Mouse (Mus musculus): ENCODE data around the gene Kif5c. TPM values are rescaled to one million over a fixed set of nuclear protein-coding genes. Genes with fewer than 3 reads are reported as not detected.

The Kif5c gene
- total and polyA plus RNA-seq, 2 experiments from 2014 or later: 170 to 328 TPM

DNA sequence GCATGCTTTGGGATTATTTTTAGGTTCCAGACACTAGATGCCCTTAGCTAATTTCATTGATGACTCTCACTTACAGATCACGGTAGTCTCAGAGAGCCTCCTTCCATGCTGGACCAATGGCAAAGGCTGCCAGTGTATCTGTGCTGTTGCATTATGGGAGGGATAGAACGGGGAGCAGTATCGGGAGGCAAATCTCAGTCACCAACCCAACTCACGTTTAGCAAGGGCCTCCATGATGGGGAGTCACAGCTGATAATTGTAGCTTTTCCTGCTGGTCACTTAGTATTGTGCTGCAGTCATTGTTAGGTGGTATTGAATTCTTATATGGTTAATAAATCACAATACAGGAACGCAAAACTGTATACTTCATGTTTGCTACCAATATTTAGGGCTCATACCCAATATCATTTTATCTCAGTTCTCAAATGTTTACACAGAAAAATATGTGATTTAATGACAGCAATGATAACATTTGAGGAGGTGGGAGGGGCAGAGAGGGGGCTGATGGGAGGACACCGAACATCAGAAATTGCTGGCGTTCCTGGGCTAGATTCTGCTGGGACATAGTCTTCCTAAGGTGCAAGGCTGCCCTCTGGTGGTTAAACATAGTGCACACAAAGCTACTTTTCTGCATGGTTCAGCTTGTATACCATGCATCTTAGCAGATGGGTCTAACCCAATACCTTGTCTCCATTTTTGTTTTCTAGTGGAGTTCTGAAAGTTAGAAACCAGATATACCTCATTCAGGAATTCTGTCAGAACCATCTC, 115.1 kb downstream of the Kif5c start:
- WGBS: 42% methylated on average over 7 of the region's 7 CpGs
- DNase-seq (ENCODE audit: low spot score): peak; percentile 95
- peaks cover 36% of the 10 kb centered on the region for H3K36me3 ChIP-seq (ENCODE audit: insufficient read depth, low read length)

DNA sequence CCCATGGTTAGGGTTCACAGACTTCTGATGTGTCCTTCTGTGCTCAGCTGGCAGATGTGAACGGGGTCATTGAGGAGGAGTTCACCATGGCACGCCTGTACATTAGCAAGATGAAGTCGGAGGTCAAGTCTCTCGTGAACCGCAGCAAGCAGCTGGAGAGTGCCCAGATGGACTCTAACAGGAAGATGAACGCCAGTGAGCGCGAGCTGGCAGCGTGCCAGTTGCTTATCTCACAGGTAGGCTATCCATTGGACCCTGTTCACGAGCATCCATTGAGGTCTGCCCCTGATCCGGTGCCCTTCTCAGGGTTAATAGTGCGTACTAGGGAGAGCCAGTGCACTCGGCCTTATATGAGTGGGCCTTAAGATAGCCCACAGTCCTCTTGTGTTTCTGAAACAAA, 116.3 kb downstream of the Kif5c start:
- Histone ChIP-seq H3K4me3 (ENCODE audit: low read depth, low read length) (no peak overlapping the region), H3K4me2 (ENCODE audit: low read depth, low read length, poor library complexity, severe bottlenecking) (no peak overlapping the region), H3K4me1 (ENCODE audit: insufficient read depth, low read length) (no peaks in the 10 kb centered on the region), H3K9ac (replicated peaks; ENCODE audit: low read length, poor library complexity, severe bottlenecking) (no peak overlapping the region), H3K27me3 (ENCODE audit: insufficient read depth, low read length) (no peaks in the 10 kb centered on the region), H3K36me3 (ENCODE audit: insufficient read depth, low read length) (peaks cover 30% of the 10 kb centered on the region), H3K9me3 (ENCODE audit: low read length) (no peaks in the 10 kb centered on the region), H3K27ac (ENCODE audit: low read depth, low read length) (no peak overlapping the region)
- WGBS: 89% methylated on average over 13 of the region's 13 CpGs
- ATAC-seq (ENCODE audit: low FRiP score): no peak
- no peak for TF ChIP-seq CTCF (IDR thresholded peaks at IDR 0.05)
- DNase-seq (ENCODE audit: low spot score): no peak

More for the DNA sequence above, 115.1 kb downstream of the Kif5c start:
- peak; percentile 93 for TF ChIP-seq CTCF (IDR thresholded peaks at IDR 0.05)
- no peaks in the 10 kb centered on the region for H3K27me3 ChIP-seq (ENCODE audit: insufficient read depth, low read length)
- no peak overlapping the region for H3K4me3 ChIP-seq (ENCODE audit: low read depth, low read length)
- peak; percentile 61 for ATAC-seq (ENCODE audit: low FRiP score)
- no peaks in the 10 kb centered on the region for H3K4me1 ChIP-seq (ENCODE audit: insufficient read depth, low read length)
- no peak overlapping the region for H3K4me2 ChIP-seq (ENCODE audit: low read depth, low read length, poor library complexity, severe bottlenecking)
- H3K9ac ChIP-seq (replicated peaks; ENCODE audit: low read length, poor library complexity, severe bottlenecking): no peak overlapping the region
- H3K9me3 ChIP-seq (ENCODE audit: low read length): no peaks in the 10 kb centered on the region
- no peak overlapping the region for H3K27ac ChIP-seq (ENCODE audit: low read depth, low read length)

DNA sequence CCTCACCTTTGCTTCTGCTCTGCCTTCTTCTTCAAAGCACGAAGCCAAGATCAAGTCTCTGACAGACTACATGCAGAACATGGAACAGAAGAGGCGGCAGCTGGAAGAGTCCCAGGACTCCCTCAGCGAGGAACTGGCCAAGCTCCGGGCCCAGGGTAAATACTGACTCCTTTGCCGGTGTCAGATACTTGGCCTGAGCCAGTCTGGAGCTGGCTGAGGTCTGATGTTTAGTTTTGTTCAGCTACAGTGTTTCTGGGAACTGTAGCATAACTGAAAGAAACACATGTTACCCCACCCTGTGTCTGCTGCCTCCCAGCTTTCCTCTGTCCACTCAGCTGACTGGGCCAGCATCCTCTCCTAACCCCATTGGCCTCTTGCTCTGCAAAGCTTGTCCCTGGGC, 119.9 kb downstream of the Kif5c start:
- no peak overlapping the region for H3K4me3 ChIP-seq (ENCODE audit: low read depth, low read length)
- H3K36me3 ChIP-seq (ENCODE audit: insufficient read depth, low read length): peaks cover 12% of the 10 kb centered on the region; the same call in 1 of the 2 replicates
- H3K9ac ChIP-seq (replicated peaks; ENCODE audit: low read length, poor library complexity, severe bottlenecking): no peak overlapping the region
- H3K9me3 ChIP-seq (ENCODE audit: low read length): no peaks in the 10 kb centered on the region
- WGBS: 74% methylated on average over 5 of the region's 5 CpGs
- no peak overlapping the region for H3K27ac ChIP-seq (ENCODE audit: low read depth, low read length)
- no peaks in the 10 kb centered on the region for H3K27me3 ChIP-seq (ENCODE audit: insufficient read depth, low read length)
- no peaks in the 10 kb centered on the region for H3K4me1 ChIP-seq (ENCODE audit: insufficient read depth, low read length)
- TF ChIP-seq CTCF (IDR thresholded peaks at IDR 0.05): no peak
- no peak overlapping the region for H3K4me2 ChIP-seq (ENCODE audit: low read depth, low read length, poor library complexity, severe bottlenecking)
- ATAC-seq (ENCODE audit: low FRiP score): no peak
- peak; percentile 49 for DNase-seq (ENCODE audit: low spot score)

DNA sequence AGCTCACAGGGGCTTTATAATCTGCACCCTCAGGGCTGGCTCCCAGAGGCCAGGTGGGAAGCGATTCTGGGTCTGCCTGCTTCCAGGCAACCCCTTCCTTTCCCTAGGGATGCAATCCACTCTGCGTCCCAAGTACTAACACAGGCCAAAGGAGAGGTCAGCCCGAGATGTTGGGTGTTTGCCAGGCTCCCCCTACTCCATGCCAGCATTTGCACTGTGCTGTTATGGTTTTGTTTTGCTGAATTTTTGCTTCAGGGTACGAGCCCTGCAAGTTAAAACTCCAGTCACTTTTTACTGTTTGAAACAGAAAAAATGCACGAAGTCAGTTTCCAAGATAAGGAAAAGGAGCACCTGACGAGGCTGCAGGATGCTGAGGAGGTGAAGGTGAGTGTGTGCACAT, 121.9 kb downstream of the Kif5c start:
- 60% methylated on average over 6 of the region's 6 CpGs for WGBS
- ATAC-seq (ENCODE audit: low FRiP score) (no peak), DNase-seq (ENCODE audit: low spot score) (no peak)
- H3K4me1 ChIP-seq (ENCODE audit: insufficient read depth, low read length): no peaks in the 10 kb centered on the region
- no peaks in the 10 kb centered on the region for H3K27me3 ChIP-seq (ENCODE audit: insufficient read depth, low read length)
- no peak for TF ChIP-seq CTCF (IDR thresholded peaks at IDR 0.05)
- no peak overlapping the region for H3K27ac ChIP-seq (ENCODE audit: low read depth, low read length)
- no peak overlapping the region for H3K4me2 ChIP-seq (ENCODE audit: low read depth, low read length, poor library complexity, severe bottlenecking)
- no peak overlapping the region for H3K4me3 ChIP-seq (ENCODE audit: low read depth, low read length)
- no peaks in the 10 kb centered on the region for H3K9me3 ChIP-seq (ENCODE audit: low read length)
- H3K36me3 ChIP-seq (ENCODE audit: insufficient read depth, low read length): peaks cover 9% of the 10 kb centered on the region; the same call in 1 of the 2 replicates
- no peak overlapping the region for H3K9ac ChIP-seq (replicated peaks; ENCODE audit: low read length, poor library complexity, severe bottlenecking)

DNA sequence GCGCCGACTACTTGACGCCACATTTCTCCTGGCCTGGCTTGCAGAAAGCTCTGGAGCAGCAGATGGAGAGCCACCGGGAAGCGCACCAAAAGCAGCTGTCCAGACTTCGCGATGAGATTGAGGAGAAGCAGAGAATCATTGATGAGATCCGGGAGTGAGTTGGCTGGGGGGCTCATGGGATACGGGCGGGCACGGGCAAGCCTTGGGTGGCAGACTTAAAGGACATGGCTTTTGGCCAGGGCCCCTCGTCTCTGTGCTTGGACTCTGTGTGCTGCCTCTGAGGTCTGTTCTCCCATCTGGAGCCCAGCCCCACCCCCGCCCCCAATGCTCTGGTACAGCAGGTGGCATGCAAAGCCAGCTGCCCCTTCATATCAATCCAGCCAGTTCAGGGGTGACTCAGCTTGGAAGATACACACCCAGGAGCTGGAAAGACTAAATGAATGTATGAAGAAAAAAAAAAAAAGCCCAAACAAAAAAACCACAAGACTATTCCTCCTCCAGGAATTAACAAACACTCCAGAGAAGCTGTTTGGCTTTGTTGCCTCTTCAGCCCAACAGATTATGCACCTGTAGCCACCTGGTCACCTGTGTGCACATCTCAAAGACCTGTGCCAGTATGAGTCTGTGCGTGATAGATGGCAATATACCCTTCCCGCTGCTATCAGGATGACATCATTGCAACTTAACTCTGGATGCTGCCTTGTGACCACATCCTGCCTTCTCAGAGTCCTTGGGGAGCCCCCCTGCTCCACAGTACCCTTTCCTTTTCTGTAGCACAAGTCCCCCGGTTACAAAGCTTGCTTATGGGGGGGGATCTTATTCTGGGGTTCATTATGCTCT, 123.0 kb downstream of the Kif5c start:
- WGBS: 52% methylated on average over 16 of the region's 16 CpGs

More for the DNA sequence above, 123.0 kb downstream of the Kif5c start:
- Histone ChIP-seq H3K9me3 (ENCODE audit: low read length) (no peaks in the 10 kb centered on the region), H3K27ac (ENCODE audit: low read depth, low read length) (peak overlapping the region; percentile 26; the same call in 1 of the 2 replicates), H3K9ac (replicated peaks; ENCODE audit: low read length, poor library complexity, severe bottlenecking) (no peak overlapping the region; the same call in 1 of the 2 replicates), H3K27me3 (ENCODE audit: insufficient read depth, low read length) (no peaks in the 10 kb centered on the region), H3K4me2 (ENCODE audit: low read depth, low read length, poor library complexity, severe bottlenecking) (no peak overlapping the region), H3K4me1 (ENCODE audit: insufficient read depth, low read length) (no peaks in the 10 kb centered on the region), H3K4me3 (ENCODE audit: low read depth, low read length) (no peak overlapping the region), H3K36me3 (ENCODE audit: insufficient read depth, low read length) (peaks cover 7% of the 10 kb centered on the region; the same call in 1 of the 2 replicates)
- DNase-seq (ENCODE audit: low spot score): peak; percentile 87
- ATAC-seq (ENCODE audit: low FRiP score): peak; percentile 32; the same call in 1 of the 2 replicates
- no peak for TF ChIP-seq CTCF (IDR thresholded peaks at IDR 0.05)

Measured in midbrain, postnatal 0 days (tissue).